Comparison of ENCODE assay signal across 20 mouse cellular contexts in the genomic region with DNA sequence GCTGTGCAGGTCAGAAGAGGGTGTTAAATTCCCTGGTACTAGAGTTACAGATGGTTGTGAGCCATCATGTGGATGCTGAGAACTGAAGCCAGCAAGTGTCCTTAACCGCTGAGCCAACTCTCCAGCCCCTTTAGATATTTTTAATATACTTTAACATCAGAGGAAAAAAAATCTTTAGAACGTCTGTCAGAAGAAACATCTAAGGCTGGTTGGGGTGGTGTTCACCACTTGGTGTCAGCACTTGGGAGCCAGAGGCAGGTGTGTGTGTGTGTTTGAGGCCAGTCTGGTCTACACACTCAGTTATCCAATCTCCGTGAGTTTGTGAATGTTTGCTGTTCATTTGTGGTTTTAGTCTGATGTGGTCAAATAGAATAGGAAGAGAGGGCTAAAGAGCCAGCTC. TPM values are rescaled to one million over a fixed set of nuclear protein-coding genes. Genes with fewer than 3 reads are reported as not detected.
"Had no signal": no experiment of that assay in that cellular context is flagged by ENCODE, and none has a peak within 500 bp of the region (broad histone marks: within the 10 kb centered on the region; RNA-seq: fewer than 3 reads in every experiment).

No protein-coding gene starts in this region.

- H3K27ac ChIP-seq: lung, embryonic 15.5 days; midbrain, embryonic 13.5 days; midbrain, embryonic 15.5 days; neural tube, embryonic 12.5 days; stomach, embryonic 15.5 days; stomach, postnatal 0 days had no signal

- H3K9me3 ChIP-seq: lung, embryonic 15.5 days; megakaryocyte, embryonic 14.5 days; midbrain, embryonic 13.5 days; midbrain, embryonic 15.5 days; neural tube, embryonic 12.5 days; stomach, embryonic 15.5 days had no signal

- H3K27me3 ChIP-seq: lung, embryonic 15.5 days; midbrain, embryonic 13.5 days; midbrain, embryonic 15.5 days; neural tube, embryonic 12.5 days; stomach, embryonic 15.5 days had no signal

- H3K4me2 ChIP-seq: lung, embryonic 15.5 days; midbrain, embryonic 11.5 days; midbrain, embryonic 13.5 days; midbrain, embryonic 15.5 days; neural tube, embryonic 12.5 days; stomach, embryonic 15.5 days had no signal

- H3K4me1 ChIP-seq: midbrain, embryonic 13.5 days; midbrain, embryonic 15.5 days; neural tube, embryonic 12.5 days; stomach, embryonic 15.5 days had no signal

- ATAC-seq: lung, postnatal 0 days; midbrain, embryonic 13.5 days; midbrain, embryonic 15.5 days had no signal

- DNase-seq: lung, adult 2 months; lung, postnatal 4 days; right cerebral cortex, postnatal 14 days; thymus, adult 2 months; thymus, postnatal 25 days; thymus, postnatal 4 days had no signal

- H3K36me3 ChIP-seq: lung, embryonic 15.5 days; midbrain, embryonic 13.5 days; midbrain, embryonic 15.5 days; neural tube, embryonic 12.5 days; stomach, embryonic 15.5 days had no signal

- H3K9ac ChIP-seq: lung, embryonic 15.5 days; midbrain, embryonic 13.5 days; midbrain, embryonic 15.5 days; neural tube, embryonic 12.5 days; stomach, embryonic 15.5 days had no signal

- H3K4me3 ChIP-seq: lung, embryonic 15.5 days; megakaryocyte, embryonic 14.5 days; midbrain, embryonic 13.5 days; midbrain, embryonic 15.5 days; neural tube, embryonic 12.5 days; stomach, embryonic 15.5 days had no signal

RNA-seq across cellular contexts. Expression of a gene that starts 48.7 kb away (rescaled TPM):
- total RNA-seq: midbrain, postnatal 0 days had no signal
- polyA plus RNA-seq: midbrain, embryonic 11.5 days; midbrain, embryonic 13.5 days; midbrain, embryonic 15.5 days; midbrain, postnatal 0 days; neural tube, embryonic 12.5 days; neural tube, embryonic 14.5 days had no signal

RNA-seq across cellular contexts. Expression of a gene that starts 57.0 kb away (rescaled TPM):
- total RNA-seq: megakaryocyte progenitor cell, adult 5-6 weeks; midbrain, postnatal 0 days; neutrophil, adult 5-6 weeks had no signal
- polyA plus RNA-seq: liver, embryonic 16.5 days; lung, embryonic 15.5 days; lung, postnatal 0 days; midbrain, embryonic 11.5 days; midbrain, embryonic 13.5 days; midbrain, embryonic 15.5 days; midbrain, postnatal 0 days; neural tube, embryonic 12.5 days; neural tube, embryonic 14.5 days; stomach, embryonic 15.5 days; stomach, postnatal 0 days had no signal
